Mouse (Mus musculus) gonadal fat pad, adult 2 months (tissue): ENCODE measurements around the gene Avil. TPM values are rescaled to one million over a fixed set of nuclear protein-coding genes. Genes with fewer than 3 reads are reported as not detected.

Experiments used
- DNase-seq: peaks from one replicate; pipeline ENCODE4 v3.0.0-alpha.2; 2012; ENCODE audit warnings: low read depth
- polyA plus RNA-seq: library from polyadenylated mRNA; depleted of rRNA; stranded (reverse); fragments of >200 nt; gene quantifications from 2 replicates; pipeline ENCODE4 v1.2.3, GENCODE M21; 2012

Gene Avil
- polyA plus RNA-seq, 1 experiment = 0.07 TPM

- no peak for DNase-seq
Measured at GRCm38 (mm10) chr10:126980933-126981530, 19.5 kb upstream of the Avil start.

DNA sequence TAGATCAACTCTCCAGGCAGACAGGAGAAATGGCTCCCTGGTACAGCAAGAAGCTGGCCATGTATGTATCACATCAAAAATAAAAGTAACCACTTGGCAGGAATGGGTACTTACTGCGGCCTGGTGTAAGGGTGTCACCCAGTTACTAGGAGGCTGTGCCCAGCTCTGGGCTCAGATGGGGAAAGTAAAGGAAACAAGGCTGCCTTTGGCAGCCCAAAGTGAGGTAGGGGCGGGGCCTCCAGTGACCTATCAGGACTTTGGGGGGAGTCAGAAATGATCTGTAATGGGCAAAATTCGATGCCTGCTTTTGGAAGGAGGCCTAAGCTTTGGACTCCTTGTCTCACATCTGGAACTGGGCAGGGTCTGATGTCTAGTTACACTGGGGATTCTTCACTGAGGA lies 18.8 kb upstream of the Avil start:
- no peak for DNase-seq

DNA sequence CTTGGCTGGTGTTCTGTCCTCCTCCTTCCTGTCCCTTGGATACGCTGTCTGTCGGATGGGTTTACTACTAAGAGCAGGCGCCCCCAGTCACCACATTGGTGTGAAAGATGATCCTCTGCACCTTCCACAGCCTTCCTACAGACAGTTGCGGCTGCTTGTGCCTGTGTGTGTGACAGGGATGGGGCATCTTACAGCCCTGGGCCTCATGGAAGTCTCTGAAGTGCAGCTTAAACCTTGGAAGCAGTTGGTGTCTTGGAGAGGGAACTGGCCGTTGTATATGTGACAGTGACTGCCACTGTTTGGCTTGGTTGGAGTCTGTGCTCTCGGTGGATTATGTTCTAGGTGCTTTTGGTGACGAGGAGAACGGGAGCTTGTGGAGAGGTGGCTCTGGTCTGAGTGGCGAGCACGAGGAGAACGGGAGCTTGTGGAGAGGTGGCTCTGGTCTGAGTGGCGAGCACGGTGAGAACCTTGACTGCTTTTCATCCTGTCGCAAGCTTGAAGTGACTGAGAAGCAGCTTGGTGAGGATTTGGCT lies 17.2 kb upstream of the Avil start:
- no peak for DNase-seq

DNA sequence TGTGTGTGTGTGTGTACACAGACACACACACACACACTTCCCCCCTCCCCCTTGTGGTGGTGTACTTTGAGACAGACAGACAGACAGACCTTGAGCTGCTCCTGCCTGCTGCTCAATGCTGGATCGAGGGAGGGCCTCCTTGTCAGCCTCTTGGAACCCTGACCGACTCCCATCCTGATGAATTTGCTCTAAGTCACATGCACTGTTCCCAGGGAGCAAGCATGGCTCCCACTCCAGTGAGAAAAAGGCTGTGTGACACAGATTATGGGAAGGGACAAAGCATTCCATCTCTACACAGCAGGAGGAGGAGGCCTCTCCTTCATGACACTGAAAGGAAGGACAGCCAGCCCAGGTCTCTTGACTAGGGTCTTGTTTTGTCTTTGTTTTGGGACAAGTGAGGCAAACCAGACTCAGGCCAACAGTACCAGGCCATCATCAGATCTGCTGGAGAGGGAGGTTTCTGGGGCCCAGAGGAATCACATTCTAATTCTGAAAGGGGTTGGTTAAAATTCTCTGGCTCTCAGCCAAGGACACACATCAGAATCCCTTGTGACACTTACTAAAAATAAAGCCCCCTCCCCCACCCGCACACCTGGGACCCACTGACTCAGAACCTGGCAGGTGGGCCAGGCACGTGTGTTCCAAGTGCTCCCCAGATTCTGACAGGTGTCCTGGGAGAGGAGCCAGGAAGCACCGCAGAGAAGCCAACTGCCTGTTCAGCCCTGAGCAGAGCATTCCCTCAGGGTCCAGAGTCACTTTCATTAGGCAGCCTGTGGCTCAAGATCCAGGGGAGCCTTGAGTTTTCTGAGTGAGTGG lies 16.1 kb upstream of the Avil start:
- DNase-seq = no peak

DNA sequence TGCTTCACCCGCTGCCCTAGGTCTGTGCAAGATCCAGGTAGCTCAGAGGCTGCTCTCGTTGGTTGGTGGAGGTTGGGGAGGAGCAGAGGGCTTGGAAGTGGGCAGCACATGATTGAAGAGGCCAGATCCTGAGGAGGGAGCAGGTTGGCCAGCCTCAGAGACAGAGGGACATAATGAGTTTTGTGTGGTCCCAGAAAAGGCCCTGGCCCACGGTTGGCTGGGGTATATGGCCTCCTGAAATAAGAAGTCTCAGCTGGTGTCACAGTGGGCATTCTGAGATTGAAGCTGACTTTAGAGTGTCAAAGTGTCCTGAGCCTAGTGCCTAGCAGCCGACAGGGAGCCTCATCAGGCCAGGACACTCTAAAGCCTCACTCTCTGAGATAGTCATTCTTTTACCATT lies 15.4 kb upstream of the Avil start:
- no peak for DNase-seq

GRCm38 (mm10) chr10:126985579-126985978 lies 14.9 kb upstream of the Avil start:
- no peak for DNase-seq

DNA sequence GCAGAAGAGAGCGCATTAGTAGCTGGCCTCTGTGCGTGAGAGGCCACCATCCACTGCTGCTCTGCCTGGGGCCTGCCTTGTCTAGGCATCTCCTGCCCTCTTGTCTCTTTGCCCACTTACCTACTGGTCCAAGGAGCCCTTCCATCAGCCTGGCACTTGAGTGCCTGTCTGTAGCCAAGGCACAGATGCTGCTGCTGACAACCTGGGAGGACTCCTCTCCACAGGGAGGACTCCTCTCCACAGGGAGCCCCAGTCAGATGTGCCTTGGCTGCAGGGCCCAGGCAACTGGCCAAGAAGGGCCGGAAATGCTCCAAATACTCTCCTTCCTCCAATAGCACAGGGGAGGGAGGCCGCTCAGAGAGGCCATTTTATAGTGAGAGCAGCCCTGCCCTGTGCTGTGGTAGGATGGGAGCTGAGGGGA lies 14.0 kb upstream of the Avil start:
- no peak for DNase-seq

DNA sequence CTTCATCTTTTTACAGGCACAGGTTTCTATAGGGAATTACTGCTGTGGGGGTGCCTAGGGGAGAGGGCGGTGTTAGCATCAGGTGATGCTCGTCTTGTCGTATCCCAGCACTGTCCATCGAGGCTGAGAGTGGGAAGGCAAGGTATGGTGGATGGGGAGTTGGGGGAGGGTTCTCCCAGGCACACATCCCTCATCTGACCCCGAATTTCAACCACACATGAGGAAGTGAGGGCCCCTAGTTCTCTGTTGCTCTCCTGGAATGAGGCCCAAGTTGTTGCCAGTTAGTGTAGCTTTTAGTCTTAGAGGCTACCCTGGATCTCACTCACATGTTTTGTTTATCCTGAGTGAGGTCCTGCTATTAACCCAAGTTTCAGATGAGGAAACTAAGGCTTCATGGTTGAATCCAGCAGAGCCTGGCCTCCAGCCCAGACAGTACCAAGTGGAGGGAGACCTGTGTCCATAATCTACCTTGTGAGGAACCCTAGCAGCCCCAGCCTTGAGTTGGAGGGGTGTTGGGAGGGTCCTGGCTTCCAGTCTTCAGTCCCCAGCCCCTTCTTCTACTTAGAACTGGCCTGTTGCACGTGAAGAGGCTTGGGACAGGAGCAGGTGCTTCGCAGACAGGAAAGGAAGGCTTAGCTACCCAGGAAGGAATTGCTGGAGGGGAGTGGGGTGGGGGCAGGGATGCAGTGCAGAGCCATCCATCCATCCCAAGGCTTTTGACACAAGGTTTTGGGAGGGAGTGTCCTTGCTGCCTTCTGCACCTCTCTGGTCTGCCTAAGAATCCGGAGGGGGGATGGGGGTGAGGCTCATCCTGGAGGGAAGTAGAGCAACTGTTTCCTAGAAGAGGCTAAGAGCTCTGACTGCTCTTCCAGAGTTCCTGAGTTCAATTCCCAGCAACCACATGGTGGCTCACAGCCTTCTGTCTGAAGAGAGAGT lies 13.1 kb upstream of the Avil start:
- DNase-seq = no peak

- no peak for DNase-seq
Measured at GRCm38 (mm10) chr10:126988513-126989165, 11.9 kb upstream of the Avil start.

DNA sequence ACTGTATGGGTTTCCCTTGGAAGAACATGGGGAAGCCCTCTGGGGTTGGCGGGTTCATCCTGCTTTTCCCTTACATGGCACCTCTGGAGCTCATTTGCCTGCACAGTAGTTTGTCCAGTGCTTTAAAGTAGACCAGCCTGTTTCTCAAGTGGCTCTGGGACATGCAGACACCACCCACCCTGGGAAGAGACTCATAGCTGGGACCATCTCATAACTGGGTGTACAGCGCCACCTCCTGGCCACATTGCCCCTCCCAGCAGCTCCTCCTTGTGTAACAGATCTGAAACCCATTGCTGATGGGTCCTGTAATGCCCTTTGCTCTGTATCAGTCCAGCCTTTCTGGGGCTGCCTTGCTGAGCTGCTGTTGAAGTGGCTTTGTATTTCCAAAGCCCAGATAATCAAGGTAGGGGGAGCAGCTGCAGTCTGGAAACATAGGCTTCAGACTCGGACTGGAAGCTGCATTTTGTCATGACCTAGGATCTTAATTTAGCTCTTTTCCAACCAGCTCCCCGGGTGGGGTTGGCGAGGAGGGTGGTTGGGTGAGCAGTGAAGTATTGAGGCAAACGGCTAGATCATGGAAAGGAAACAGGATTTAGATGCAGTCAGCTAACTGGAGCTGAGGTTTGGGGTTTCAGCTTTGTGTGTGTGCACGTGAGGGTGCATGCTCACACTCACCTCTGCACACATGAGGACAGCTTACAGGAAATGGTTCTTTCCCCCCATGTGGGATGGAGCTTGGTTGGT lies 10.0 kb upstream of the Avil start:
- DNase-seq = peak; percentile 64

- DNase-seq = no peak
Measured at GRCm38 (mm10) chr10:126991676-126992075, 8.8 kb upstream of the Avil start.

DNA sequence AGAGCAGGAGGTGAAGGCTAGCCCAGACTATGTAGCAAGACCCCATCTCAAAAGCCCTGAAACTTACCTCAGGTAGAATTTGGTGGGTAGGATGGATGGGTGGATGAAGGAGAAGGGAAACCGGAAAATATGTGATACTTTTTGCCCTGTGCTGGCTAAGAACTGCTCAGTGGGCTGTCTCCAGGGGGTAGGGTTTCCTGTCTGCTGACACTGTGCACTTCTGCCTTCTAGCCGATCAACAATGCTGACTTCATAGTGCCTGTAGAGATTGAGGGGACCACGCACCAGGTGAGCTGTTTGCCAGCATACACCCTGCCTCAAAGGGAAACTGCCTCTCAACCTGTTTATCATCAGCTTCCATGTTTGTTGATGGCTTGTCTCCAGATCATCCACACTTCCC lies 6.9 kb upstream of the Avil start:
- DNase-seq = no peak

- DNase-seq = no peak
Measured at GRCm38 (mm10) chr10:126997340-126998113, 3.0 kb upstream of the Avil start.

GRCm38 (mm10) chr10:127001297-127001696 lies 788 bp downstream of the Avil start:
- DNase-seq = no peak

DNA sequence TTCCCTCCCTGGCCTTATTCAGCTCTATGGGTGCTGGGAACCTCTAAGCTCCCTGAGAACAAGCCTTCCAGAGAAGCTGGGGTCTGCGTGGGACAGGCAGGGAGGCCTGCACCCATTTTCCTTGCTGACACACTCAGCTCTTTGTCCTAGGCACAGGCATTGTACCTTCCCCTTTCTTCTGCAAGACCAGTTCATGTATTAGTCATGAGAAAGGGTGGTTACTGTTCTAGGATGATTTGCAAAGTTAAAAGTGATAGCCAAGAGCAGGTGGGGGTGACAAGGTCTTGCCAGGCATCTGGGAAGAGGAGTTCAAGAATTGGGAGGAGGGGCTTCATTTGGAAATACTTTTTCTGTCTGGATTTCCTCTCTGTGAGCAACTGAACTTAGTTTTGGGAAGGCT lies 1.5 kb downstream of the Avil start:
- no peak for DNase-seq

GRCm38 (mm10) chr10:127002765-127003164 lies 2.3 kb downstream of the Avil start:
- no peak for DNase-seq

- no peak for DNase-seq
Measured at GRCm38 (mm10) chr10:127003334-127003733, 2.8 kb downstream of the Avil start.

DNA sequence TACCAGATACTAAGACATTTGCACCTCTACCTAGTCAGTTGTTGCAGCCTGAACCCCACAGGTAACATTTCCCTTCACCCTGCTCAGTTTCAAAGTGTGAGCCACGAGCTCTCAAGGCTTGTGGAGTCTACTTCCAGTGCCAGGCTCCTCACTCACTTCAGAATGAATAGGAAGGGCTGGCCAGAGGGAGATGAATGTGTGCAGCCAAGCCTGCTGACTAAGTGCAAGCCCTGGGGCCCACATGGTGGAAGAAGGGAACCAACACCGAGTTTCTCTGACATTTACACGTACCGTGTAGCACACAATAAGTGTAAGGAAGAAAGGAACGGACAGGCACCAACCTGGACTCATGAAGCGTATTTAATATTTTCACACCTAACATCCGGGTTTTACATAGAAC lies 3.3 kb downstream of the Avil start:
- no peak for DNase-seq

DNA sequence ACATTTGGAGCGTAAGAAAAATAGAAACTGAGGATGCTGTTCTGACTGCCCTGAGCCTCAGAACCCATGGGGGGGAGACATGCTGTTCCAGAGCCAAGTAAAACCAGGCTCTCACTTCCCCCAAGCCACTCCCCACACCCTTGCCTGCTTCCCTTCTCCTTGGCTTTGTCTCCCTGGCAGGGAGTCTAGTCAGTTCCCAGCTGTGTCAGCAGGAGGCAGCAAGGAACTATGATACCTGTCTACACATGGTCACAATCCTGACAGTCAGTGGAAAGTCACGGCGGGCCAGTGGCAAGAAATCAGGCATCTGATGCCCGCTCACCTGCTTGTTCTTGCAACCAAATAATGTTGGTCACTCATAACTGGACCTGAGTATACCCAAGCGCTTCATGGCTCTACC lies 16.0 kb downstream of the Avil start:
- DNase-seq = no peak

GRCm38 (mm10) chr10:127017071-127017470 lies 16.6 kb downstream of the Avil start:
- DNase-seq = no peak
